Mouse (Mus musculus): Measurements from ENCODE around the gene Clk4.

GRCm38 (mm10) chr11:51257006-51257405, 4.5 kb upstream of the Clk4 start:
- no peak for TF ChIP-seq CTCF (IDR thresholded peaks at IDR 0.05; ENCODE audit: control insufficient read depth, insufficient read depth, insufficient read length)
- no peak for TF ChIP-seq MAX (IDR thresholded peaks at IDR 0.05)
- TF ChIP-seq FOSL1 (IDR thresholded peaks at IDR 0.05; ENCODE audit: insufficient read depth, low read length, poor library complexity, severe bottlenecking) = no peak
- TF ChIP-seq MYOG (IDR thresholded peaks at IDR 0.05; ENCODE audit: control insufficient read depth, extremely low read depth, insufficient read length) = no peak
- TF ChIP-seq MYOD1 (IDR thresholded peaks at IDR 0.05; ENCODE audit: control insufficient read depth, insufficient read length, low read depth) = no peak

Data from C2C12 (cell line).